Mouse (Mus musculus) ES-Bruce4 (cell line): ENCODE measurements around the gene Gm10842.

ENCODE experiments used
- CTCF ChIP-seq: IDR thresholded peaks from one replicate; pipeline ENCODE4 v1.8.1; 2011; ENCODE audit warnings: low read depth, low read length
- EP300 ChIP-seq: IDR thresholded peaks from 2 replicates; pipeline ENCODE4 v1.6.1; 2011; ENCODE audit warnings: low read depth, low read length; ENCODE audit not compliant: insufficient read depth
- POLR2A ChIP-seq: IDR thresholded peaks from one replicate; pipeline ENCODE4 v1.8.1; 2011; ENCODE audit warnings: low read length; ENCODE audit not compliant: insufficient read depth

DNA sequence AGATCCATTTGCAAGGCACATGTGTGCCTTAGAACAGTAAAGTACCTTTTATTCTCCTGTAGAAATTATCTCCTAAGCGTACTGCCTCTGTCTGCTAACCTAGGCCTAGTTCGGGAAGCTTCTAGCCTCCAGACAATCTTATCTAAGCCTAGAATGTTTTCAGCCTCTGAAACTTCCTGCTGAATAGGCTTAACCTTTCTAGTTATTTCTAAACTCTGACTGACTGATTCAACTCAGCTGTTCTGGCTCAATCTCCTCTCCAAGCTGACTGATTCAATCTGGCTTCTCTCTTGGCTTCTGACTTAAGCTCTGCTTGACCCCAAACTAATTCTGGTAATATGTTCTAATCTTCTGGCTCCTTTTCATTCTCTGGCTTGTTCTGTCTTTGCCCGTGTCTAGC lies 2.7 kb downstream of the Gm10842 start:
- TF ChIP-seq CTCF = no peak
- TF ChIP-seq EP300 = no peak
- TF ChIP-seq POLR2A = no peak
